Mouse (Mus musculus) splenic B cell, adult 2 months (primary cell): ENCODE data around the gene Sugct.

Source experiments
- DNase-seq: peaks from one replicate; pipeline ENCODE4 v3.0.0-alpha.2; 2011; ENCODE audit warnings: low read depth, low spot score
- H3K27me3 ChIP-seq: 2 replicates; pipeline ENCODE4 v1.6.1; 2012; ENCODE audit warnings: mild to moderate bottlenecking, low read length, moderate library complexity, mixed read lengths; ENCODE audit not compliant: control insufficient read depth, poor library complexity, insufficient read depth, severe bottlenecking
- H3K36me3 ChIP-seq: 2 replicates; pipeline ENCODE4 v1.6.1; 2012; ENCODE audit warnings: mild to moderate bottlenecking, low read length, moderate library complexity, mixed read lengths; ENCODE audit not compliant: control insufficient read depth, poor library complexity, insufficient read depth, severe bottlenecking

Gene Sugct

DNA sequence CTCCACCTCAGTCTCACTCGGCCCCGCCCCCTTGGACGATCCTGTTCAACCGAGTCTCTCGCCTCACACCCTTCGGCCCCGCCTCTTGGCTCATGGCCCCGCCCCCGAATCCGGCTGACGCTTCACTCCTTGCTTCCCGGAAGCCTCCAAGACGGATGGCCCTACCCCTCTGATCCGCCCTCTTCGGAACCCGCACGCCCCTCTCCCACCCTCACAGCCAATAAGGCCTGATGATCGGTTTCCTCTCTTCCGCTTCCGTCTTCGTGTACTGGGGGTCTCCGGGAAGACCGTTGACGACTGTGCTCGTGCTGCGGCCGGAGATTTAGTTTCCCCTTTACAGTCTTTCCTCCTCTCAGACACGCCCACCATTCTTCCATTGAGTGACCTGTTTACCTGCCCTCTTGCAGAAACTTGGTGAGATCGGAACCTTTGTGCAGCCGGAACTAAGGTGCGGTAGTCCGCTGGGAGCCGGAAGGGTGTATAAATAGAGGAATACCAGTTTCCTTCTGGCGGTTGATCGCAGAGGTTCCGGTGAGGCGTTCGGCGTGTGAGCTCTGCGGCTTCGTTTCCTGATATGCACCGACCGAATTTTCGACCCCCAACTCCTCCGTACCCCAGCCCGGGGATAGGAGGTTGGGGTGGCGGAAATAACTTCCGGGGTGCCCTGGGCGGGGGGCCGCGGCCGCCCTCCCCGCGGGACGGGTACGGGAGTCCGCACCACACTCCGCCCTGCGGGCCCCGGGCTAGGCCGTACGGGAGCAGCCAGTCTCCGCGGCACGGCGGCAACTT lies at the start of gene Sugct, which contains the start of gene Mplkip:
Gene Sugct (minus strand): TSS at position 643 of the 789 bp plus-strand sequence.
Gene Mplkip (plus strand): TSS at position 282 of the 789 bp plus-strand sequence.
- peak; percentile 100 for DNase-seq
- H3K27me3 ChIP-seq: no peaks in the 10 kb centered on the region
- H3K36me3 ChIP-seq: no peaks in the 10 kb centered on the region

- peaks cover 3% of the 10 kb centered on the region for H3K36me3 ChIP-seq
- DNase-seq: no peak
- H3K27me3 ChIP-seq: no peaks in the 10 kb centered on the region
Measured at GRCm38 (mm10) chr13:17728798-17729197, 33.4 kb upstream of the Sugct start.

DNA sequence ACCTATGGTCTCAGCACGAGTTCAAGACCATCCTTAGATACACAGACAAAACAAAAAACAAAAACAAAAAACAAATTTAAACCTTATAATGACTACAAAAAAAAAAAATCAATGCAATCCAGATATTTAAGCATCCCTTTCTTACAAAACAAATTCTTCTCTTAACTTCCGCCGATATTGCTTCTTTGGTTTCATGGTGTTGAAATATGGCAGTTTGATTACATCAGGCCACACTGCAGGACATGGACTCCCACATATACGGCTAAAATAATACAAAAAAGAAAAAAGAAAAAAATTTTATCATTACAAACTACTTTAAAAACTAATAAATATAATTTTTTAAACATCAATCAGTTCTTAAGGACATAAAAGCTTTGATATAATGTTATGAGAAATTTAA lies 32.6 kb upstream of the Sugct start:
- no peak for DNase-seq
- Histone ChIP-seq H3K36me3 (peaks cover 3% of the 10 kb centered on the region), H3K27me3 (no peaks in the 10 kb centered on the region)

- Histone ChIP-seq H3K36me3 (peaks cover 8% of the 10 kb centered on the region; the same call in 1 of the 2 replicates), H3K27me3 (no peaks in the 10 kb centered on the region)
- DNase-seq: no peak
Measured at GRCm38 (mm10) chr13:17717357-17717756, 22.0 kb upstream of the Sugct start.

DNA sequence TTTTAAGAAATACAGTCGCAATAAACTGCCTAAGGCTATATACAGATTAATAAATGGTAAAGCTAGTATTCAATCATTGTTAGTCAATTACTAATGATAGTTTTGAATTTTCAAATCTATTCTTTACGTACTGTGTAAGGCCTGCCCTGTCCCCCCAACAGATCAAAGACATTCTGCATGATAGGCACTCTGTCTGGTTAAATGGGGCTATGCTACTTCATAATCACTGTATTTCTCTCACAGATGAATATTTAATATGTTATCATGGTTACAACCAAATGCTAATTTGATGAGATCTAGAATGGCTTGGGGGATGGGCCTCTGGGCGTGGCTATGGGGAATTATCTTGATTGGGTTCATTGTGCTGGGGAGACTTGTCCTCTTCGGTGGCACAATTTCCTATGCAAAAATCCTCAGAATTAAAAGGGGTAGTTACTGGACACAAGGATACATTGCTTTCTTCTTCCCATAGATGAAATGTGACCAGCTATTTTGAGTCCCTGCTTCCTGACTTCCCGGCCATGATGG lies 13.5 kb upstream of the Sugct start:
- DNase-seq: no peak
- H3K36me3 ChIP-seq: no peaks in the 10 kb centered on the region
- H3K27me3 ChIP-seq: no peaks in the 10 kb centered on the region

DNA sequence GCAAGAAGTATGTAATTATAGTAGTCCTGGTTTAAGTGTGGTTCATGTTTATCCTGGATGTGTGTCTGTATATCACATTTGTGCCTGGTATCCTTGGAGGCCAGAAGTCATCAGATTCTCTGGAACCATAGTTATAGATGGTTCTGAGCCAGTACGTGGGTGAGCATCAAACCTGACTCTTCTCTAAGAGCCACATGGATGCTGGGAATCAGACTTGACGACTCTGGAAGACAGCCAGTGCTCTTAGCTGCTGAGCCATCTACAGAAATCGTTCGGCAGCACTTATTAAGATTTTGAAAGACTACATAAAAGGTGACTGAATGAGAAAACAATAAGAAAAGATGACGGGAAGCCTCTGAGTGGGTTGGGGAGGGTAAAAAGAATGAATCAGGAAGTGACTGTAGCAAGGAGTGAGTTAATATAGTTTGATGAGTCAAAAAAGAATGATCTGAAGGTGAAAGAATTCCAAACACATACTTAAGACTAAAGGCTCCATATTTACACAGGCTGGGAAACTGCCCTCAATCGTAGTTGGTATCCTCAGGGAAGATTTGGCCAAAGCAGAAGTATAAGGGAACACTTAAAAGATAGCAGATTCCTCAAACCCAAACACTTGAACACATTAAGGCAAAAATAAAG lies 10.0 kb upstream of the Sugct start:
- Histone ChIP-seq H3K36me3 (no peaks in the 10 kb centered on the region), H3K27me3 (no peaks in the 10 kb centered on the region)
- no peak for DNase-seq

- no peaks in the 10 kb centered on the region for H3K36me3 ChIP-seq
- DNase-seq: no peak
- no peaks in the 10 kb centered on the region for H3K27me3 ChIP-seq
Measured at GRCm38 (mm10) chr13:17702311-17702710, 7.0 kb upstream of the Sugct start.

- Histone ChIP-seq H3K36me3 (no peaks in the 10 kb centered on the region), H3K27me3 (no peaks in the 10 kb centered on the region)
- DNase-seq: no peak
Measured at GRCm38 (mm10) chr13:17701322-17701721, 6.0 kb upstream of the Sugct start.

DNA sequence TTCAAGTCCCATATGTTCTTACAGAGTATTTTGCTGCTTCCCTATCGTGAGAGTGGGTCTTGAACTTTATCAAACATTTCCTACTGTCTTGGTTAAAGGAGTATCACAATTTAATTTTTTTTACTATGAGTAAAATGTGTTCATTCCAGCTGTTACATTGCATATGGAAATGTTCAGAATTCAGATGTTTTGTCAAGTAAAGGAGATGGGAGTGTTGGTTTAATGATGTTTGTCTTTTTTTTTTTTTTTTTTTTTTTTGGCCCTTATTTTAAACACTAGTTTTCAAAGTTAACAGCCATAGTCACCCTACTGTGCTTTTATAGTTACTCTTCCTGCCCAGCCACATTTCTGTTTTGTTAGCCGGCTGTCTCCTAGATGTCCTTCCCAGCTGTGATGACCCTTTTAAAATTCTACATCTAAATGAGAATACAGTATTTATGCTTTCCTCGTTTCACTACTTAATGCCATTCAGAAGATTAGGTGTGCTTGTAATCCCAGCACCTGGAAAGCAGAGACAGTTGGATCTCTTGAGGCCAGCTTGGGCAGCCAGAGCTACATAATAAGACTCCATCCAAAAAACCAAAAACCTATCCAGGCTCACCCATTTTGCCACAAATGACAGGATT lies 4.8 kb upstream of the Sugct start:
- Histone ChIP-seq H3K27me3 (no peaks in the 10 kb centered on the region), H3K36me3 (no peaks in the 10 kb centered on the region)
- DNase-seq: no peak

DNA sequence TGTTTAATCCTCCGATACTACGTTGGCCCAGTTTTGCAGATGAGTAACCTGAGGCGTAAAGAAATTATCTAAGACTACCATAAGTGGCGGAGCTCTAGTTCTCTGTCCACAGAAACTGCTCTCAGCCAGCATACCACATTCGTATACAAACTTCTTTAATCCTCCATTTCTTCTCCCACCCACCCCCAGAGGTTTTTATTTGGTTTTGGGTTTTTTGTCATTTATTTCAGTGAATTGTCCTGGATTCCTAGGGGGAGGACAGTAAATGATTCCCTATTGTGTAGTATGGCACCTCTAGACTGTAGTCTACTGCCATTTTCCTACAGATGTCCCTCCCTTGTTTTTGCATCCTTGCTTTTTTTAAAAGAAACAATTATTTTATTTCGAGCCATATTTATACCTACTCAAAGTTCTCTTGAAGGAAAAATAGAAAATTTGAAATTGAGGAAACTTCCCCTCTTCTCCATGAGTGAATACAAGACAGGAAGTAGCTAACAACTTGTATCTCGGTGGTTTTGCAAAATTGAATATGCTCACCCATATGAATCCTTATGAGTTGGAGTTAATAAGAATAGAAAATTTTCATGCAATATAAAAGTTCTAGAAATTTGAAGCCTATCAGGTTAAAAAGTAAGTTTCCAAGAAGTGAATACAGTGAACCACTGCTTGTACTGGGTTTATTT lies 686 bp upstream of the Sugct start:
- Histone ChIP-seq H3K36me3 (no peaks in the 10 kb centered on the region), H3K27me3 (no peaks in the 10 kb centered on the region)
- peak; percentile 19 for DNase-seq

- no peak for DNase-seq
- H3K36me3 ChIP-seq: no peaks in the 10 kb centered on the region
- H3K27me3 ChIP-seq: no peaks in the 10 kb centered on the region
Measured at GRCm38 (mm10) chr13:17694414-17694813, 939 bp downstream of the Sugct start.

DNA sequence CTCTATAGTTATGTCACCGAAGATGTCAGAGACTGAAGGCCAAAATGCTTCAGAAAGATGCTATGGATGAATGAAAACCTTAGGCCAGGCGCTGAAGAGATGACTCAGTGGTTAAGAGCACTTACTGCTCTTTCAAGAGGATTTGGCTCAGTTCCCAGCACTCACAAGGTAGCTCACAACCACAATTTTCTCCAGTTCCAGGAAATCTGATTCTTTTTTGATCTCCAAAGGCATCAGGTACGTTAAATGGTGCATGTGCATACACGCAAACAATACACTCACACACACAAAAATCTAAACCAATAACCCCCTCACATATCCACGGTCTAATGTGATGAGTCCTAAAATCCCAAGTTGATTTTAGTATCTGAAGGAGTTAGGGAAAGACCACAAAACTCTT lies 1.5 kb downstream of the Sugct start:
- no peaks in the 10 kb centered on the region for H3K36me3 ChIP-seq
- H3K27me3 ChIP-seq: no peaks in the 10 kb centered on the region
- DNase-seq: peak; percentile 7

- DNase-seq: no peak
- no peaks in the 10 kb centered on the region for H3K36me3 ChIP-seq
- H3K27me3 ChIP-seq: no peaks in the 10 kb centered on the region
Measured at GRCm38 (mm10) chr13:17691436-17691835, 3.9 kb downstream of the Sugct start.

GRCm38 (mm10) chr13:17690686-17691085 lies 4.7 kb downstream of the Sugct start:
- Histone ChIP-seq H3K27me3 (no peaks in the 10 kb centered on the region), H3K36me3 (no peaks in the 10 kb centered on the region)
- DNase-seq: no peak
